Mouse (Mus musculus): ENCODE results near the gene Kdm4c. TPM values are rescaled to one million over a fixed set of nuclear protein-coding genes. Genes with fewer than 3 reads are reported as not detected.

Kdm4c gene
- polyA plus RNA-seq, 1 experiment from 2014 or later: 6.0 TPM

GRCm38 (mm10) chr4:74252245-74253105 lies 10.2 kb downstream of the Kdm4c start:
- ATAC-seq (ENCODE audit: low read depth): peak; percentile 5; the same call in 1 of the 2 replicates
- WGBS (ENCODE audit: insufficient replicate concordance): under 1% methylated on average over 46 of the region's 46 CpGs
- peak overlapping the region; percentile 94 for H3K4me2 ChIP-seq (ENCODE audit: low read depth, low read length)

GRCm38 (mm10) chr4:74257882-74258281 lies 15.6 kb downstream of the Kdm4c start:
- ATAC-seq (ENCODE audit: low read depth): peak; percentile 64
- Histone ChIP-seq H3K4me1 (ENCODE audit: control insufficient read depth, low read depth, low read length) (no peaks in the 10 kb centered on the region; the same call in 1 of the 2 replicates), H3K4me2 (ENCODE audit: low read depth, low read length) (no peak overlapping the region), H3K9me3 (replicated peaks; ENCODE audit: control insufficient read depth, low read length) (no peaks in the 10 kb centered on the region), H3K27ac (ENCODE audit: low read length) (no peak overlapping the region), H3K27me3 (ENCODE audit: control insufficient read depth, insufficient read depth, low read depth, low read length) (no peaks in the 10 kb centered on the region), H3K4me3 (ENCODE audit: low read depth, low read length) (no peak overlapping the region), H3K36me3 (ENCODE audit: control insufficient read depth, insufficient read depth) (no peaks in the 10 kb centered on the region), H3K9ac (ENCODE audit: low read depth, low read length) (no peak overlapping the region)
- WGBS (ENCODE audit: insufficient replicate concordance): 60% methylated on average over 5 of the region's 5 CpGs

More at GRCm38 (mm10) chr4:74252245-74253105, 10.2 kb downstream of the Kdm4c start:
- Histone ChIP-seq H3K36me3 (ENCODE audit: control insufficient read depth, insufficient read depth) (no peaks in the 10 kb centered on the region), H3K27me3 (ENCODE audit: control insufficient read depth, insufficient read depth, low read depth, low read length) (no peaks in the 10 kb centered on the region), H3K4me3 (ENCODE audit: low read depth, low read length) (peak overlapping the region; percentile 90), H3K9ac (ENCODE audit: low read depth, low read length) (peak overlapping the region; percentile 94), H3K27ac (ENCODE audit: low read length) (peak overlapping the region; percentile 81), H3K4me1 (ENCODE audit: control insufficient read depth, low read depth, low read length) (peaks cover 5% of the 10 kb centered on the region; the same call in 1 of the 2 replicates), H3K9me3 (replicated peaks; ENCODE audit: control insufficient read depth, low read length) (no peaks in the 10 kb centered on the region)

- H3K27ac ChIP-seq (ENCODE audit: low read length): no peak overlapping the region
- no peak for ATAC-seq (ENCODE audit: low read depth)
- WGBS (ENCODE audit: insufficient replicate concordance): 30% methylated on average over 1 of the region's 1 CpGs
- H3K4me2 ChIP-seq (ENCODE audit: low read depth, low read length): no peak overlapping the region
- no peak overlapping the region for H3K9ac ChIP-seq (ENCODE audit: low read depth, low read length)
- no peaks in the 10 kb centered on the region for H3K27me3 ChIP-seq (ENCODE audit: control insufficient read depth, insufficient read depth, low read depth, low read length)
- no peaks in the 10 kb centered on the region for H3K9me3 ChIP-seq (replicated peaks; ENCODE audit: control insufficient read depth, low read length)
- H3K4me1 ChIP-seq (ENCODE audit: control insufficient read depth, low read depth, low read length): no peaks in the 10 kb centered on the region; the same call in 1 of the 2 replicates
- H3K4me3 ChIP-seq (ENCODE audit: low read depth, low read length): no peak overlapping the region
- H3K36me3 ChIP-seq (ENCODE audit: control insufficient read depth, insufficient read depth): no peaks in the 10 kb centered on the region
Measured at GRCm38 (mm10) chr4:74258538-74258937, 16.2 kb downstream of the Kdm4c start.

GRCm38 (mm10) chr4:74259331-74259730 lies 17.0 kb downstream of the Kdm4c start:
- Histone ChIP-seq H3K4me1 (ENCODE audit: control insufficient read depth, low read depth, low read length) (no peaks in the 10 kb centered on the region; the same call in 1 of the 2 replicates), H3K4me3 (ENCODE audit: low read depth, low read length) (no peak overlapping the region), H3K27me3 (ENCODE audit: control insufficient read depth, insufficient read depth, low read depth, low read length) (no peaks in the 10 kb centered on the region), H3K9ac (ENCODE audit: low read depth, low read length) (no peak overlapping the region), H3K27ac (ENCODE audit: low read length) (no peak overlapping the region), H3K4me2 (ENCODE audit: low read depth, low read length) (no peak overlapping the region), H3K36me3 (ENCODE audit: control insufficient read depth, insufficient read depth) (no peaks in the 10 kb centered on the region), H3K9me3 (replicated peaks; ENCODE audit: control insufficient read depth, low read length) (no peaks in the 10 kb centered on the region)
- WGBS (ENCODE audit: insufficient replicate concordance): 57% methylated on average over 3 of the region's 3 CpGs
- ATAC-seq (ENCODE audit: low read depth): no peak

GRCm38 (mm10) chr4:74261879-74262278 lies 19.6 kb downstream of the Kdm4c start:
- H3K9me3 ChIP-seq (replicated peaks; ENCODE audit: control insufficient read depth, low read length): no peaks in the 10 kb centered on the region
- no peak overlapping the region for H3K4me3 ChIP-seq (ENCODE audit: low read depth, low read length)
- H3K27me3 ChIP-seq (ENCODE audit: control insufficient read depth, insufficient read depth, low read depth, low read length): no peaks in the 10 kb centered on the region
- H3K36me3 ChIP-seq (ENCODE audit: control insufficient read depth, insufficient read depth): no peaks in the 10 kb centered on the region
- no peak for ATAC-seq (ENCODE audit: low read depth)
- H3K9ac ChIP-seq (ENCODE audit: low read depth, low read length): no peak overlapping the region
- H3K4me1 ChIP-seq (ENCODE audit: control insufficient read depth, low read depth, low read length): no peaks in the 10 kb centered on the region; the same call in 1 of the 2 replicates
- H3K4me2 ChIP-seq (ENCODE audit: low read depth, low read length): no peak overlapping the region
- no peak overlapping the region for H3K27ac ChIP-seq (ENCODE audit: low read length)

GRCm38 (mm10) chr4:74264428-74264955 lies 22.2 kb downstream of the Kdm4c start:
- no peaks in the 10 kb centered on the region for H3K27me3 ChIP-seq (ENCODE audit: control insufficient read depth, insufficient read depth, low read depth, low read length)
- H3K9ac ChIP-seq (ENCODE audit: low read depth, low read length): no peak overlapping the region
- ATAC-seq (ENCODE audit: low read depth): no peak
- no peaks in the 10 kb centered on the region for H3K36me3 ChIP-seq (ENCODE audit: control insufficient read depth, insufficient read depth)
- H3K4me1 ChIP-seq (ENCODE audit: control insufficient read depth, low read depth, low read length): no peaks in the 10 kb centered on the region
- H3K4me3 ChIP-seq (ENCODE audit: low read depth, low read length): no peak overlapping the region
- no peaks in the 10 kb centered on the region for H3K9me3 ChIP-seq (replicated peaks; ENCODE audit: control insufficient read depth, low read length)
- H3K4me2 ChIP-seq (ENCODE audit: low read depth, low read length): no peak overlapping the region
- no peak overlapping the region for H3K27ac ChIP-seq (ENCODE audit: low read length)
- WGBS (ENCODE audit: insufficient replicate concordance): 89% methylated on average over 5 of the region's 5 CpGs

- H3K36me3 ChIP-seq (ENCODE audit: control insufficient read depth, insufficient read depth): no peaks in the 10 kb centered on the region
- H3K4me3 ChIP-seq (ENCODE audit: low read depth, low read length): no peak overlapping the region
- no peak overlapping the region for H3K27ac ChIP-seq (ENCODE audit: low read length)
- no peaks in the 10 kb centered on the region for H3K27me3 ChIP-seq (ENCODE audit: control insufficient read depth, insufficient read depth, low read depth, low read length)
- no peaks in the 10 kb centered on the region for H3K4me1 ChIP-seq (ENCODE audit: control insufficient read depth, low read depth, low read length)
- no peak for ATAC-seq (ENCODE audit: low read depth)
- H3K9me3 ChIP-seq (replicated peaks; ENCODE audit: control insufficient read depth, low read length): no peaks in the 10 kb centered on the region
- 79% methylated on average over 5 of the region's 5 CpGs for WGBS (ENCODE audit: insufficient replicate concordance)
- no peak overlapping the region for H3K9ac ChIP-seq (ENCODE audit: low read depth, low read length)
- no peak overlapping the region for H3K4me2 ChIP-seq (ENCODE audit: low read depth, low read length)
Measured at GRCm38 (mm10) chr4:74271180-74271579, 28.9 kb downstream of the Kdm4c start.

GRCm38 (mm10) chr4:74277486-74277885 lies 35.2 kb downstream of the Kdm4c start:
- no peak for ATAC-seq (ENCODE audit: low read depth)

GRCm38 (mm10) chr4:74280170-74280569 lies 37.9 kb downstream of the Kdm4c start:
- no peak overlapping the region for H3K4me3 ChIP-seq (ENCODE audit: low read depth, low read length)
- WGBS (ENCODE audit: insufficient replicate concordance): 42% methylated on average over 3 of the region's 3 CpGs
- no peaks in the 10 kb centered on the region for H3K27me3 ChIP-seq (ENCODE audit: control insufficient read depth, insufficient read depth, low read depth, low read length)
- no peak for ATAC-seq (ENCODE audit: low read depth)
- no peaks in the 10 kb centered on the region for H3K4me1 ChIP-seq (ENCODE audit: control insufficient read depth, low read depth, low read length)
- no peak overlapping the region for H3K27ac ChIP-seq (ENCODE audit: low read length)
- no peak overlapping the region for H3K9ac ChIP-seq (ENCODE audit: low read depth, low read length)
- H3K36me3 ChIP-seq (ENCODE audit: control insufficient read depth, insufficient read depth): no peaks in the 10 kb centered on the region
- H3K4me2 ChIP-seq (ENCODE audit: low read depth, low read length): no peak overlapping the region
- H3K9me3 ChIP-seq (replicated peaks; ENCODE audit: control insufficient read depth, low read length): no peaks in the 10 kb centered on the region

More at GRCm38 (mm10) chr4:74277486-74277885, 35.2 kb downstream of the Kdm4c start:
- H3K4me2 ChIP-seq (ENCODE audit: low read depth, low read length): no peak overlapping the region
- no peak overlapping the region for H3K4me3 ChIP-seq (ENCODE audit: low read depth, low read length)
- H3K9me3 ChIP-seq (replicated peaks; ENCODE audit: control insufficient read depth, low read length): no peaks in the 10 kb centered on the region
- no peaks in the 10 kb centered on the region for H3K27me3 ChIP-seq (ENCODE audit: control insufficient read depth, insufficient read depth, low read depth, low read length)
- H3K36me3 ChIP-seq (ENCODE audit: control insufficient read depth, insufficient read depth): no peaks in the 10 kb centered on the region
- 63% methylated on average over 1 of the region's 1 CpGs for WGBS (ENCODE audit: insufficient replicate concordance)
- no peaks in the 10 kb centered on the region for H3K4me1 ChIP-seq (ENCODE audit: control insufficient read depth, low read depth, low read length)
- H3K27ac ChIP-seq (ENCODE audit: low read length): no peak overlapping the region
- H3K9ac ChIP-seq (ENCODE audit: low read depth, low read length): no peak overlapping the region
